Mouse (Mus musculus) kidney, adult 2 months (tissue): ENCODE data around the gene Slc4a4. TPM values are rescaled to one million over a fixed set of nuclear protein-coding genes. Genes with fewer than 3 reads are reported as not detected.

Source experiments
- DNase-seq: peaks from one replicate; pipeline ENCODE4 v3.0.0; 2021
- H3K27ac ChIP-seq: fragments of 200-500 bp; 2 replicates; pipeline ENCODE4 v1.5.1; 2012; ENCODE audit warnings: low read depth, low read length, control low read depth, inconsistent platforms; ENCODE audit not compliant: insufficient read depth
- H3K27me3 ChIP-seq: fragments of 200-500 bp; replicated peaks from 2 replicates; pipeline ENCODE4 v1.6.1; 2012; ENCODE audit warnings: mild to moderate bottlenecking, moderate library complexity, low read length, inconsistent platforms; ENCODE audit not compliant: control insufficient read depth, insufficient read depth
- H3K36me3 ChIP-seq: fragments of 200-500 bp; 2 replicates; pipeline ENCODE4 v1.6.1; 2012; ENCODE audit warnings: mild to moderate bottlenecking, moderate library complexity, low read length, inconsistent platforms; ENCODE audit not compliant: control insufficient read depth, insufficient read depth
- H3K4me1 ChIP-seq: fragments of 200-500 bp; 2 replicates; pipeline ENCODE4 v1.6.1; 2011; ENCODE audit warnings: low read length; ENCODE audit not compliant: control insufficient read depth, insufficient read depth
- H3K4me3 ChIP-seq: fragments of 200-500 bp; 2 replicates; pipeline ENCODE4 v1.5.1; 2011; ENCODE audit warnings: mild to moderate bottlenecking, low read depth, low read length, control low read depth; ENCODE audit not compliant: insufficient read depth
- CTCF ChIP-seq: fragments of 200-500 bp; conservative IDR thresholded peaks from 2 replicates; pipeline ENCODE4 v1.5.1; 2011; ENCODE audit warnings: low read depth, mild to moderate bottlenecking, control low read depth, low read length, moderate library complexity, mixed read lengths; ENCODE audit not compliant: insufficient read depth, insufficient read length
- POLR2A ChIP-seq: fragments of 200-500 bp; IDR thresholded peaks from one replicate; pipeline ENCODE4 v1.6.1; 2011; ENCODE audit warnings: low read depth, low read length, control low read depth
- WGBS: fragments of 180-500 bp; shearing (Covaris S2); methylation state at CpG from one replicate; pipeline ENCODE4 v1.1.7; 2018; 5-methylcytosine and 5-hydroxymethylcytosine counted together
- polyA plus RNA-seq: library from polyadenylated mRNA; depleted of rRNA; stranded (reverse); fragments of >200 nt; gene quantifications from 2 replicates; pipeline ENCODE4 v1.2.3, GENCODE M21; 2012

The Slc4a4 gene
- polyA plus RNA-seq, 1 experiment: 195 TPM

- TF ChIP-seq CTCF: no peak
- no peak for TF ChIP-seq POLR2A
- DNase-seq: no peak
- H3K4me1 ChIP-seq: 0 out of 2 replicates have a peak, but pooled peaks cover under 1% of the 10 kb centered on the region
- 88% methylated on average over 7 of the region's 7 CpGs for WGBS
- no peak overlapping the region for H3K27ac ChIP-seq
- no peaks in the 10 kb centered on the region for H3K27me3 ChIP-seq
- H3K36me3 ChIP-seq: no peaks in the 10 kb centered on the region
- no peak overlapping the region for H3K4me3 ChIP-seq
Observed at GRCm38 (mm10) chr5:88941905-88942304, 55.3 kb downstream of the Slc4a4 start.

GRCm38 (mm10) chr5:88945661-88946339 is 59.2 kb downstream of the Slc4a4 start:
- WGBS: 78% methylated on average over 10 of the region's 10 CpGs
- no peak for DNase-seq
- no peak overlapping the region for H3K4me3 ChIP-seq
- no peaks in the 10 kb centered on the region for H3K27me3 ChIP-seq
- H3K36me3 ChIP-seq: no peaks in the 10 kb centered on the region
- no peaks in the 10 kb centered on the region for H3K4me1 ChIP-seq
- H3K27ac ChIP-seq: no peak overlapping the region
- no peak for TF ChIP-seq CTCF
- no peak for TF ChIP-seq POLR2A

- TF ChIP-seq POLR2A: no peak
- TF ChIP-seq CTCF: no peak
- no peaks in the 10 kb centered on the region for H3K36me3 ChIP-seq
- H3K4me3 ChIP-seq: no peak overlapping the region
- DNase-seq: no peak
- no peaks in the 10 kb centered on the region for H3K4me1 ChIP-seq
- H3K27ac ChIP-seq: no peak overlapping the region
- WGBS: 91% methylated on average over 7 of the region's 7 CpGs
- no peaks in the 10 kb centered on the region for H3K27me3 ChIP-seq
Observed at GRCm38 (mm10) chr5:88950337-88950736, 63.7 kb downstream of the Slc4a4 start.

- Histone ChIP-seq H3K36me3 (no peaks in the 10 kb centered on the region), H3K27ac (no peak overlapping the region), H3K4me1 (no peaks in the 10 kb centered on the region), H3K27me3 (no peaks in the 10 kb centered on the region), H3K4me3 (no peak overlapping the region)
- no peak for DNase-seq
- TF ChIP-seq POLR2A (no peak), CTCF (no peak)
- WGBS: 68% methylated on average over 17 of the region's 17 CpGs
Observed at GRCm38 (mm10) chr5:88952757-88953577, 66.3 kb downstream of the Slc4a4 start.

GRCm38 (mm10) chr5:88957735-88958134 is 71.1 kb downstream of the Slc4a4 start:
- WGBS: 74% methylated on average over 5 of the region's 5 CpGs
- Histone ChIP-seq H3K4me3 (no peak overlapping the region), H3K4me1 (peaks cover 13% of the 10 kb centered on the region; the same call in 1 of the 2 replicates), H3K27ac (no peak overlapping the region), H3K36me3 (no peaks in the 10 kb centered on the region), H3K27me3 (no peaks in the 10 kb centered on the region)
- no peak for TF ChIP-seq POLR2A
- no peak for TF ChIP-seq CTCF
- no peak for DNase-seq

- no peak for DNase-seq
Observed at GRCm38 (mm10) chr5:88958966-88959365, 72.3 kb downstream of the Slc4a4 start.

GRCm38 (mm10) chr5:88959412-88959811 is 72.8 kb downstream of the Slc4a4 start:
- H3K36me3 ChIP-seq: no peaks in the 10 kb centered on the region
- peaks cover 13% of the 10 kb centered on the region; the same call in 1 of the 2 replicates for H3K4me1 ChIP-seq
- no peak overlapping the region for H3K4me3 ChIP-seq
- no peak for DNase-seq
- TF ChIP-seq CTCF (no peak), POLR2A (no peak)
- H3K27ac ChIP-seq: no peak overlapping the region
- H3K27me3 ChIP-seq: no peaks in the 10 kb centered on the region
- 75% methylated on average over 6 of the region's 6 CpGs for WGBS

More at GRCm38 (mm10) chr5:88958966-88959365, 72.3 kb downstream of the Slc4a4 start:
- Histone ChIP-seq H3K27me3 (no peaks in the 10 kb centered on the region), H3K27ac (no peak overlapping the region), H3K36me3 (no peaks in the 10 kb centered on the region), H3K4me1 (peaks cover 13% of the 10 kb centered on the region; the same call in 1 of the 2 replicates), H3K4me3 (no peak overlapping the region)
- WGBS: 88% methylated on average over 5 of the region's 5 CpGs
- no peak for TF ChIP-seq POLR2A
